Mouse (Mus musculus): ENCODE measurements around the gene Hes7.
A peak's percentile ranks its signal among the peaks of the same experiment; 100 is the strongest.

Gene Hes7

DNA sequence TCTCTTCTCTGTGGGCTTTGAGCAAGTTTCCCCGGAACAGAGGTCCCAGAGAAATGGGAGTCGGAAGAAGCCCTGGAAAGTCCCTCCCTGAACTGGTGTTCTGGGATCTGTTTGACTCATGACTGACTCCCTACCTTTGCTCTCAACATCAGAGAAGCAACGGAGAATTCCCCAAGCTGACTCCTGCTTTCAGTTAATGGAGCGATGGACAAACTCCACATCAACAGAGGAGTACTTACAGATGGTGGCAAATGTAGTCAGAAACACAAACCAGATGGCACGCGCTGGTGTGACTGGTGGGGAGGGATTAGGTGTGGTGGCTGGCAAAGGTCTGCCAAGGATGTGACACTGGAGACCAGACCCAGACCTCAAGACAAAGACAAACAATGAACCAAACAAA is 30.8 kb downstream of the Hes7 start:
- no peak for DNase-seq

DNA sequence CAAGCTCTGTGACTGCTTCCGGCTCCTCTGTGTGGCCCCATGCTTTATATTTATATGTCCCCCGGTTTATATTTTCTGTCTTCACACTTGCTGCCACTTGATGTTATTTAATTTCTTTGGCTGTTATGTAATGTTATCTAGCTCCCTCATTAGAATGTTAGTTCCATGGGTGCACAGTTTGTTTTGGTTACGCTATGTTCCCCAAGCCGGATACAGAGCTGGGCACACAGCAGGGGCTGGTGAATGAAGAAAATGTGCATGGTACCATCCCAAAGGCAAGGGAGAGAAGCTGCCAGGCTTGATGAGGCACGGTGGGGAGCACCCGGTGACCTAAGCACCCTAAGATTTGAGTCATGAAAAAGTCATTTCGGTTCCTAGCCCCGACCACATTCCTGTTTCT is 33.6 kb downstream of the Hes7 start:
- DNase-seq: no peak

DNA sequence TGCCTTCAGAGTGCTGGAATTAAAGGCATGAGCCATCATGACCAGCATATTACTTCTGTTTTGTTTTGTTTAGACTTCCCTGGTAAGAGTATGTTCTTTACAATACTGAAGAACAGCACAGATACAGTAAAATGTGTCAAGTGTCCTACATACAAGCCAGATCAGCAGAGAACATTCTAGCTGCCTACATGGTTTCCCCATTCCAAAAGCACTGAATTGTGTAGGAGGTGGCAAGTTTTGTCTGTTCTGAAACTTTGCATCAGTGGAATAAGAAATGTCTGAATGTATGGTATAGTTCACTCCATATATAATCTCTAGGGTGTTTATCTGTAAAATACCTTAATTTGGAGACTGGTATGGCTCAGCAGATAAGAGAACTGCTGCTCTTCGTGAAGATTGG is 35.1 kb downstream of the Hes7 start:
- no peak for DNase-seq

DNA sequence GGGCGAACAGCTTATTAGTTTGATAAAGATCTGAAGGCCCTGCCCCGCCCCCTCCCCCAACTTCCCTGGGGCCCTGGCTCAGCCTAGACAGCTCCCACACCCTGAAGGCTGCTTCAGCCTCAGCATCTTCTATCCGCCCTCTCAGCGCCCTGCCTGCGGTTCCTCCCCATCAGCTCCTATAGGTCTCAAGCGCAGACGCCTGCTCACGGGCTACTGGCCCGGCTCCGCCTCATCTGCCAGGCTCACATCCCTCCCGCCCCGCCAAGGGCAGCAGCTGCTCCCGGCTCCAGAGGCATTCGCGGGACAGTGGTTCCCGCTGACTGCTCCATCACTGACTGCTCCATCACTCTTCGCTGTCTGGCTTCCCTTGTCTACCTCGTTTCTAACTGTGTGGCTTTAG is 36.6 kb downstream of the Hes7 start, which contains the start of gene Alox12b:
Alox12b (plus strand) TSS at position 190 of the 400 bp plus-strand sequence.
- no peak for DNase-seq

DNA sequence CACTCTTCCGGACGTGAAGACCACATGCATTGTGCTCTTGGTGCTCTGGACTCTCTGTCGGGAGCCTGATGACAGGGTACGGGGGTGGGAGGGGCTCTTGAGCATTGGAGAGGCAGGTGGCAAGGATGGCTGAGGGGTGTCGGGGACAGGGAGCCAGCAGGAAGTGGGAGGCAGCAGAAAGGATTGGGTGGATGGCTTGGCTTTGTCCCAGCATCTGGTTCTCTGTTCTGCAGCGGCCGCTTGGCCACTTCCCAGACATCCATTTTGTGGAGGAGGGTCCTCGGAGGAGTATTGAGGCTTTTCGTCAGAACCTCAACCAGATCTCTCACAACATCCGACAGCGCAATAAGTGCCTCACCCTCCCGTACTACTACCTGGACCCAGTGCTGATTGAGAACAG is 49.1 kb downstream of the Hes7 start:
- no peak for DNase-seq

DNA sequence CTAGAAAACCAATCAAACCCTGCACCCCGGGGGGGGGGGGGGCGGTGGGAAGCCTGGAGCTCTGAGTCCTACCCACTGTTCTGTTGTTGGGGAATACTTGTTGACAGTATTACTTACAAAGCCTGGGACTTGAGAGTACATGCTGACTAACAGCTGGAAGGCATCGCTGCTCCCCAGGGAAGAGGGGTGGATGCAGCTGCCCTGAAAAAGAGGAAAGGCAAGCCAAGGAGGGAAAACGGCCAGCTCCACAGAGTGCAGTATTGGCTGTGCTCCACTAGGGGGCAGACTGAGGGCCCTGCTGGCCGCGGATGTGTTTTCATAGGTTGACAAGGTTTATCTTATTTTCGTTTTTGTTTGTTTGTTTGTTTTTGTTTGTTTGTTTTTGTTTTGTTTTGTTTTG is 51.4 kb downstream of the Hes7 start:
- DNase-seq: peak; percentile 44 to 53

DNA sequence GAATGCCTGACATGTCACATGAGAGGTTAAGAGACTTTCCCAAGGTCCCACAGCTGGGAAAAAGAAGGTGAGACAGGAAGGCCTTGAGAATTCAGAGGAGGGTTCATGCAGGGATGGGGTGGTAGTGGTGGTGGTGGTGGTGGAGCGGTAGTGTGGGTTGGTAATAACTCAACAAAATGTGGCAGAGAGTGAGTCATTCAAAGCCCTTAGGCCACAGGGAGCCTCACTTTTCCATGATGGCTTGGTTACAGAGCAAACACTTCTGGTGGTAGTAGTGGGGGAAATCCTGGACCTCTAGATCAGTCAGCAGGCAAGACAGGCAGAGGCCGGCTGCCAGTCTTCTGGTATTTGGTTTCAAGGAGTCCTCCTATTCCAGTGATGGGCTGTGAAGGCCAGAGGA is 52.4 kb downstream of the Hes7 start:
- no peak for DNase-seq
